Mouse (Mus musculus) urinary bladder, postnatal 4 days (tissue): ENCODE measurements around the gene Crispld2.

Experiments
- DNase-seq, 2 experiments: peaks; one replicate each; pipeline ENCODE4 v3.0.0; 2021 to 2022; ENCODE audit warnings: low spot score in 2 of 2

Gene Crispld2

DNA sequence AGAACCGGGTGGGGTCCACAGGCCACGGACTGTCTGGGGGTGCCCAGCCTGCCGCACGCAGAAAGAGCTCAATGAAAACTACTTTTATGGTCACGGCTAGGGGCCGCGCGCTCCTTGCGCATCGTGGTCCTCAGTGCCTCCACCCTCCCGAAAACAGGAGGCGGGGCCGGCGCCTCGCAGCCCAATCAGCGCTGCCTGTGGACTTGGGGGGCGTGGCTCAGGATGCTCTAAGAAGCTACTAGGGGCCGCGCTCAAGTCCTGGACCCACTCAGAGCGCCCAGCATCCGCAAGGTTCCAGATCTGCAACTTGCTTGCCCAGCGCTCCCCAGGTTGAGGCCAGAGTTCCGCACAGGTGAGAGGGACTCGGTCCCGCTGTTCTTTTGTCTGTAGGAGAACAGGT is at the start of gene Crispld2:
Crispld2 (plus strand) TSS at position 190 of the 400 bp plus-strand sequence.
- peak; percentile 82 to 83 for DNase-seq

DNA sequence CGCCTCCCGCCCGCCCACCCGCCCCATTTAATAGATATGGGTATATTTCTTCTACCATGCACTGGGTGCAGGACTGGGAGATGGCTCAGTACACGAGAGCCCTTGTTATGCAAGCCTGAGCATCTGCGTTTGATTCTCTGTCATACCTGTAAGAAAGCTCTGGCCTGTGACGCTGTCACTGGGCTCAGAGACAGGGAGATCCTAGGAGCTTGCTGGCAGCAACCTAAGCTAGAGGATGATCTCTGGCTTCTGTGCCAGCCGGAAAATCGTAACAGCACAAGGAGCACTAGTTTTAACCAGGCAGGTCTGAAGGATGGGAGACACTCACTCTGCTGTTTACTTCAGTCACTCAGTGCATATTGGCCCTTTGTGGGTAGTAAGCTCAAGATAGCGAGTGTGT is 48.6 kb upstream of the Crispld2 start:
- no peak for DNase-seq

DNA sequence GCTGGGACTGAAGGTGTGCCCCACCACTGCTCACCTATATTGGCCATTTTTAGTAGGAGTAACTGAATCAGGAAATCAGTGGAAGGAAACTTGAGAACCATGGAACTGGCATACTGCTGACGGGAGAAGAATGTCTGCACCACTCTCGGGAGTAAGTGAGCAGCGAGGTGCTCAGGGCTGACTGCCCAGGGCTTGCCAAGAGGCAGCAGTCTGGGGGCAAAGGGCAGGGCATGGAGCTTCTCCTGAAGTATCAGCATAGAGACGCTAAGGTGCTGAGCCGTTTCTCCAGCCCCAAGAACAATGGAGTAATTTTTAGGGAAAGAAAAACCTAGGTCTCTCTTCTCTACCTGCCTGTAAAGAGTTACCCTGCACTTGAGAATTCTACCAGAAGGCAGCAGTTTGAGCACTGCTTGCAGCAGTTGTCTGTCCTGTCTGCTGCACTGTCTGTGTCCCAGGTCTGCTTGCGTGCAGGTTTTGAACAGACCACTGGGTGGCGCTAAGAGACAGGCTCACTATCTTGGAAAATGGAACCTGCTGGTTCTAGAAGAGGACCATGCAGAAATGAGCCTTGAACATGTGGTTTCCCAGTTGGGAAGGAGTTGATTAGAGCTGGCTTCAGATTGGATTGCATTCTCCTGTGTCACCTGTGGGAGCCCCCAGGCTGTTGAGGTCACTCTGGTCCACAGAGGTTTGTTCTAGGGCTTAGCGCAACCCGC is 48.0 kb upstream of the Crispld2 start:
- DNase-seq: peak; percentile 65 to 78

- DNase-seq: no peak
Observed at GRCm38 (mm10) chr8:119946326-119946865, 45.8 kb upstream of the Crispld2 start.

DNA sequence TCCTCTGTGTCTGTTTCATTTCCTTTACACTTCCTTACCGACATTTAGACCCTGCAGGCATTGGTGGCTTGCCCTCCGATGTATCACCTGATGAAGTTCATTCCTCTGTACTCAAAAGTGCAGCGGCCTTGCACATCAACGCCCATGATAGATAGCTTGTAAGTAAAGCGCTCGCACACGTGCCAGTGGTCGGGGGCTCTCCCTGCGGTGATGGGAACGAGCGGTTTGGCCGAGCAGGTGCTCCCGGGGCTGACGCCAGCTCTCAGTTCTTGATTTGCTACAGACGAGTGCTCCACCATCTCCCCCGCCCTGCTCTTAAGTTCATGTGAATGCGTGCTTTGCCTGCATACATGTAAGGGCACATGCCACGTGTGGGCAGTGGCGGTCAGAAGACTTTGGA is 44.6 kb upstream of the Crispld2 start:
- DNase-seq: no peak

- no peak for DNase-seq
Observed at GRCm38 (mm10) chr8:119948340-119948739, 43.9 kb upstream of the Crispld2 start.

GRCm38 (mm10) chr8:119952282-119952681 is 40.0 kb upstream of the Crispld2 start:
- no peak for DNase-seq

DNA sequence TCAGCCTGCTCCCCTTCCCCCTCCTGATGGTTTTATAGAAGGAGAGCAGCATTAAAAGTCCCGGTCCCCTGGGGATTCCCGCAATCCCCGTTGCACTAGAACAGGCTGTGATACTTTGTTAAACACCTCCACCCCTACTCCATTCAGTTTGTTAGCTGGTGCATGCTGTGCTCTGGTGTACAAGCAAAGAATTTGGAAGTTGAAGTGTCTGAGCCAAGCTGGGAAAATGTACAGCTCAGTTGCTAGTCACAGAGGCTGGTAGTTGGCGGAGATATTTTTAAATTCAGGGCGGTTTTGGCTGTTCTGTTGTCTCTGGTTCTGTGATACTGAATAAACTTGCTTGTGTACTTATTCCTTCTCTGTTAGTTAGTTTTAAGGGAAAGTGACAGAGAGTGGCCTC is 39.5 kb upstream of the Crispld2 start:
- no peak for DNase-seq

DNA sequence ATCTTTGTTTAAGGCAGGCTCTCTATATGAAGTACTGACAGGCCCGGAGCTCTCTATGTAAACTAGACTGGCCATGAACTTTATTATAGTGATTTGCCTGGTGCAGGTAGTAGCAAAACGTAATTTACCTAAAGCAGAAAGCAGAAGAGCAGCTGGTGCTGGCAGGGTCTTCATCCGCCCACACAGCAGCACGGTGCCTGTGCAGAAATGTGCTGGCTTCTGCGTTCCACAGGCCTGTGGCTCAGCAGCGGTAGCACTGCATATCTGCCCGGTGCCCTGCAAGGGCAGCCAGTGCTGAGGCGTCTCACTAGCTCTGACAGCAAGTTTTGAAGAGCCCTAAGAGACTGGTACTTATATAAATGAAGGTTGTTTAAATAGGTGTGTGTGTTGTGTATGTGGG is 36.9 kb upstream of the Crispld2 start:
- no peak for DNase-seq

DNA sequence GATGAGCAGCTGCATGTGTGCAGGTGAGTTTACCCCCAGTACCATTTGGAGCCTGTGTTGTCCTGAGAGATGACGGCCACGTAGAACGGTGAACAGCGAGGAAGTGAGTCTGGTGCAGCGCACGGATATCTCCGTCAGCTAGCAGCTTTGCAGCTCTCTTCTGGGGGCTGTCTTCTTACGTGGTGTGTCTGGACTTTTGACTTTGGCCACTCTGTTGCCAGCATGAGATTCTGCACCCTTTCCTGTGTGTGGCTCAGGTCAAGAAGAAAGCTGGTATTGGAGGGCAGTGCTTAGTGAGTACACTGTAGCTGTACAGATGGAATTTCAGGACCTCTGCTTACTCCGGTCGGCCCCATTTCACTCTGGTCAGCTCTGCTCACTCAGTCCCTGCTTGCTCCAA is 34.2 kb upstream of the Crispld2 start:
- no peak for DNase-seq

- no peak for DNase-seq
Observed at GRCm38 (mm10) chr8:119960531-119961104, 31.6 kb upstream of the Crispld2 start.

DNA sequence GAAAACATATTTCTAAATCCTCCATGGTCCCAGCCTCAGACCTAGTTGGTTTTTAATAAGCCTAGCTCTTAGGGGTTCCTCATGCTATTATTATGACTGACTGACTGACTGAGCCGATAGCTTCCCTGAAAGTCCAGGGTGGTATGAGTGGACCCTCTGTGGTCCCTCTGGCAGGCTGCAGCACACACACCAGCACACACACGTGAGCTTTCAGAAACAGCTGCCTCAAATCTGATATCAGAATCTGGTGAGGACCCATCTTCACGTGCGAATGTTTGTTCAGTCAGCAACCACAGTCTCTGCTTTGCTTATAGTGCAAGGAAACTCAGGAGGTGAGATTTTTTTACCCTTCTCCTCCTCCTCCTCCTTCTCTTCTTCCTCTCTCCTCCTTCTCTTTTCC is 27.4 kb upstream of the Crispld2 start:
- DNase-seq: no peak

DNA sequence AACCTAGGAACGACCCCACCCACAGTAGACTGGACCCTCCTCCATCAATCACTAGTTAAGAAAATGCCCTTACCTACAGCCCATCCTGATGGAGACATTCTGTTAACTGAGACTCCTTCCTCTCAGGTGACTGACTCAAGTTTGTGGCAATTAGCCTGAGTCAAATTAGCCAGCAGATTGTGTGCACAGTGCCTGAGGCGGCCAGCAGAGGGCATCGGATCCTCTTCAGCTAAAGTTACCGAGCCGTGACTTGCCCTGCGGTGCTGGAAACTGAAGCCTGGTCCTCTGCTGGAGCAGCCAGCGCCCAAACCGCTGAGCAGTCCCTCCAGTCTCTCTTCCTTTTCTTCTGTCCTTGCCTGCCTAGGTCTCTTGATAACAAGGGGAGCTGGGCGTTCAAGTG is 24.8 kb upstream of the Crispld2 start:
- DNase-seq: no peak

- no peak for DNase-seq
Observed at GRCm38 (mm10) chr8:119970169-119970568, 22.1 kb upstream of the Crispld2 start.

DNA sequence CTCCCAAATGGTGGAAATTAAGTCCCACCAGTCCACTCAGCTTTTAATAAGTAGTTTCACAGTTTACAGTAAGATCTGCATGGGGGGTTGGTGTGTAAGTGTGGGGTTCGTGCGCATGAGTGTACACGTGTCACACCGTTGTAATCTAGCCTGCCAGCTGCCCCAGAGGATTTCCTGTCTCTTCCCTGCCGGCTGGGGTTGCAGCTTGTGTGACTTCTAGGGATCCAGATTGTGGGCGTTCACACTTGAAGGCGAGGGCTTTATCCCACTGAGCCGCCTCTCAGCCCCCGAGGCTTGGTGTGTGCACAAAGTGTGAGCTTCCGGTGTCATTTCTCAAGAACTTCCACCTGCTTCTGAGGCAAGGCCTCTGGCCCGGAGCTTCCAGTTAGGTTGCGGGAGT is 19.7 kb upstream of the Crispld2 start:
- no peak for DNase-seq

DNA sequence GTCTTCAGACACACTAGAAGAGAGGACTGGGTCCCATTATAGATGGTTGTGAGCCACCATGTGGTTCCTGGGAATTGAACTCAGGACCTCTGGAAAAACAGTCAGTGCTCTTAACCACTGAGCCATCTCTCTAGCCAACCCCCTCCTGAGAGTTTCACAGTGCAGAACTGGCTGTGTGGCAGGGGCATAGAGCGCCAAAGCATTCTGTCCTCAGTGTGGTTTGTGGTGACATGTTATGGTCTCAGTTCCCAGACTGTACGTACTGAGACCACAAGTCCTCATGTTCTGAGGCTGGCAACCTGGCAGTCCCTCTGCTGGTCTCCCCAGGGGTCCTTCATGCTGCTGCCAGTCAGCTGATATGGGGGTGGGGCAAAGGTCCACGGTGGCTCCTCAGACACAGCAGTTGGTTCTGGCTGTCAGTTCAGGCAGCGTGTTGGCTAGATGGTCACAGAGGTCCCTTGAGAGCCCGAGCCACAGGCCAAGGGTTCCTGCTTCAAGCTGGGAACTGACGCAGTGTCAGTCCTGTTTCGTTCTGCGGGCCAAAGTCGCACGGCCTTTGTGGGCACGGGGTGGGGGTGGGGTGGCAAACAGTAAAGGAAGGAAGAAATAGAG is 13.4 kb upstream of the Crispld2 start:
- no peak for DNase-seq

DNA sequence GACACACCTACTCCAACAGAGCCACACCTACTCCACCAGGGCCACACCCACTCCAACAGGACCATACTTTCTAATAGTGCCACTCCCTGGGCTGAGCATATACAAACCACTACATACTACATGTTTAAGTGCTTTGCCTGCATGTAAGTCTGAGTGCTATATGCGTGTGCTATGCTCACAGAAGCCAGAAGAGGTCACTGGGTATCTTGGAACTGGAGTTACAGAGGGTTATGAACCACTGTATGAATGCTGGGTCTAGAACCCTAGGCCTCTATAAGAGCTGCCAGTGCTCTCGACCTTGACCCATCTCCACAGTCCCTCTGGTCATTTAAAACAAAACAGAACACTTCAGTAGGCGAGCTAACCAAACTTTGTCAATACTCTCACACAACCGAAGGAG is 11.0 kb upstream of the Crispld2 start:
- DNase-seq: no peak

DNA sequence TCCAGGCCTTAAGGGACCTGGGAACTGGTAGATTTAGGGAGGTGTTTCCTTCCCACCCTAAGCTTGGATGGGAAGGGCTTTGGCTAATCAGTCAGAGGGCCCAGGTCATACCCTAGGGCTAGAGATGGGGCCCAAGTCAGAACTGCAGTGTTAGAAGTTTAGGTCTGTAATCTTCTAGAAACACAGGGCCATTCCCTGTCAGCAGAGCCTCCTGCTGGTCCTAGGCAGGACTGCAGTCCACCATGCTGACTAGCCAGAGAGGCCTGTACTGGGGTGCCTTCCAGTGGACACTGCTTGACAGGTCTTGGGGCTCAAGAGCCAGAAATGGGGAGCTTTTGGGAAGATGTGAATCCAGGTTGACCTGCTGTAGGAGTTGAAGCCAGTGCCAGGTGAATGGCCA is 8.2 kb upstream of the Crispld2 start:
- DNase-seq: no peak

DNA sequence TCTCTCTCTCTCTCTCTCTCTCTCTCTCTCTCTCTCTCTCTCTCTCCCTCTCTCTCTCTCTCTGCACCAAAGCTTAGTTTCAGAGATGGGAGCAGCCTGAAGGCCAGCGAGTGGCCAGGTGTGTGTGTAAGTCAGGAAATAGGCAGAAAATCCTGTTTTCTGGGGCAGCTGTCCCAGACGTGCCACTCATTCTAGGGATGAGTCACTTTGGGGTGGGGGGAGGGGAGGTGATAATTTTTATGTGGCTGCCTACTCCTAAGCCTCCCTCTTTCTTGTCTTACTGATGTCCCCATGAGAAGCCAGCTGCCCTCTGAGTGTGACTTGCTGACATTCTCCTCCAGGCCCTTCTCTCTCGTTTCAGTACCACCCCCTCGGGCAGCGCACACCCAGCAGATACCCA is 6.1 kb upstream of the Crispld2 start:
- DNase-seq: no peak

- DNase-seq: no peak
Observed at GRCm38 (mm10) chr8:119988087-119988486, 4.2 kb upstream of the Crispld2 start.

GRCm38 (mm10) chr8:119994114-119994513 is 1.9 kb downstream of the Crispld2 start:
- DNase-seq: no peak

GRCm38 (mm10) chr8:119994556-119994955 is 2.3 kb downstream of the Crispld2 start:
- no peak for DNase-seq

- DNase-seq: no peak
Observed at GRCm38 (mm10) chr8:119997266-119997665, 5.0 kb downstream of the Crispld2 start.
